Mouse (Mus musculus): ENCODE measurements around the gene Recql5.
A peak's percentile ranks its signal among the peaks of the same experiment; 100 is the strongest.

The Recql5 gene

GRCm38 (mm10) chr11:115933747-115934110 lies 452 bp upstream of the Recql5 start:
- no peak for DNase-seq

GRCm38 (mm10) chr11:115931235-115931634 lies 2.0 kb downstream of the Recql5 start:
- no peak for DNase-seq

- no peak for DNase-seq
Measured at GRCm38 (mm10) chr11:115929818-115930217, 3.5 kb downstream of the Recql5 start.

GRCm38 (mm10) chr11:115929031-115929430 lies 4.2 kb downstream of the Recql5 start:
- no peak for DNase-seq

- no peak for DNase-seq
Measured at GRCm38 (mm10) chr11:115921986-115922385, 11.3 kb downstream of the Recql5 start.

- DNase-seq: peak; percentile 27
Measured at GRCm38 (mm10) chr11:115920110-115920818, 13.0 kb downstream of the Recql5 start.

GRCm38 (mm10) chr11:115919073-115919472 lies 14.2 kb downstream of the Recql5 start:
- no peak for DNase-seq

- no peak for DNase-seq
Measured at GRCm38 (mm10) chr11:115918637-115919036, 14.6 kb downstream of the Recql5 start.

GRCm38 (mm10) chr11:115916579-115916978 lies 16.7 kb downstream of the Recql5 start:
- no peak for DNase-seq

- DNase-seq: no peak
Measured at GRCm38 (mm10) chr11:115911632-115912376, 21.5 kb downstream of the Recql5 start, which contains the start of gene Smim6. Smim6 (plus strand) TSS chr11:115912017.

GRCm38 (mm10) chr11:115911134-115911561 lies 22.1 kb downstream of the Recql5 start:
- no peak for DNase-seq

GRCm38 (mm10) chr11:115906521-115906920 lies 26.8 kb downstream of the Recql5 start:
- no peak for DNase-seq

GRCm38 (mm10) chr11:115906116-115906515 lies 27.2 kb downstream of the Recql5 start:
- no peak for DNase-seq

GRCm38 (mm10) chr11:115904956-115905790 lies 28.1 kb downstream of the Recql5 start:
- DNase-seq: no peak

GRCm38 (mm10) chr11:115904231-115904955 lies 28.9 kb downstream of the Recql5 start:
- DNase-seq: no peak

GRCm38 (mm10) chr11:115903384-115904230 lies 29.7 kb downstream of the Recql5 start:
- no peak for DNase-seq

- DNase-seq: no peak
Measured at GRCm38 (mm10) chr11:115902831-115903230, 30.4 kb downstream of the Recql5 start.

- DNase-seq: no peak
Measured at GRCm38 (mm10) chr11:115902177-115902576, 31.1 kb downstream of the Recql5 start.

- DNase-seq: no peak
Measured at GRCm38 (mm10) chr11:115901338-115902161, 31.7 kb downstream of the Recql5 start.

- no peak for DNase-seq
Measured at GRCm38 (mm10) chr11:115900561-115901337, 32.5 kb downstream of the Recql5 start.

Data from cerebellum, adult 11 months (tissue).